Mouse (Mus musculus): ENCODE results near the gene Sergef.

Sergef gene

GRCm38 (mm10) chr7:46447473-46448165 is 192.0 kb downstream of the Sergef start:
- DNase-seq (ENCODE audit: low spot score in 2 of 2) = no peak

DNA sequence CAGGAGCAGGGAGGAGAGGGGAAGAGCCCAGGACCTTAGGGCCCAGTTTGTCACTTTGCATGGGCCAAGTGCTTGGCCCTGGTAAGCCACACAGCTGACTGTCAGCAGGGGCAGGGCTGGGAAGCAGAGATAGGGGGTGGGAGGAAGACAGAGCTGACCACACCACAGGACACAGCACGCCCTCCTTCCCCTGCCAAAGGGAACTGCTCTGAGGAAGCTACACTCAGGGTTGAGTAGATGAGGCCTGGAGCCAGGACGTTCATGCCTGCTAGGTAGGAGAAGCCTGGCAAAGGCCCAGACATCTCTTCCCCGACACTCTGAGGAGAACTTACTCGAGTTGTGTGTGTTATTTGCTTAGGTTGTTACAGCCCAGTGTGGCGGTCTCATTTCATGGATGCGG is 193.7 kb downstream of the Sergef start:
- DNase-seq (ENCODE audit: low spot score in 2 of 2) = no peak

DNA sequence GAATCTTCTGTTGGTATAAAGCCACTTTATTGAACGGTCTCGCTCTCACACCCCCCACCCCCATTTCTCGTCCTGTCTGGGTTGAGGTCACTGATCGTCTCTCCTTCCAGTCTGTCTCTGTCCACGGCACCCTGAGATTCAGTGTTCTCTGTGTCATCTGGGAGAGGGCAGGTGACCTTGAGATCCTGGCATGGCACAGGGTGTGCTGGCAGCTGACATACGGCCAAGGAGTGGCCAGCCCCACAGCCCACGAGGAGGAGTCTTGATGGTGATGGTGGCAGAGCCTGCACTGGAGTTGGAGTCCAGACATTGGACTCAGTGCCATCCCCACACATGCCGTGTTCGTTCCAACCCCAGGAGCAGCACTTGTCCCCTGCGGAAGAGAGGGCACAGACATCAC is 196.4 kb downstream of the Sergef start:
- no peak for DNase-seq (ENCODE audit: low spot score in 2 of 2)

DNA sequence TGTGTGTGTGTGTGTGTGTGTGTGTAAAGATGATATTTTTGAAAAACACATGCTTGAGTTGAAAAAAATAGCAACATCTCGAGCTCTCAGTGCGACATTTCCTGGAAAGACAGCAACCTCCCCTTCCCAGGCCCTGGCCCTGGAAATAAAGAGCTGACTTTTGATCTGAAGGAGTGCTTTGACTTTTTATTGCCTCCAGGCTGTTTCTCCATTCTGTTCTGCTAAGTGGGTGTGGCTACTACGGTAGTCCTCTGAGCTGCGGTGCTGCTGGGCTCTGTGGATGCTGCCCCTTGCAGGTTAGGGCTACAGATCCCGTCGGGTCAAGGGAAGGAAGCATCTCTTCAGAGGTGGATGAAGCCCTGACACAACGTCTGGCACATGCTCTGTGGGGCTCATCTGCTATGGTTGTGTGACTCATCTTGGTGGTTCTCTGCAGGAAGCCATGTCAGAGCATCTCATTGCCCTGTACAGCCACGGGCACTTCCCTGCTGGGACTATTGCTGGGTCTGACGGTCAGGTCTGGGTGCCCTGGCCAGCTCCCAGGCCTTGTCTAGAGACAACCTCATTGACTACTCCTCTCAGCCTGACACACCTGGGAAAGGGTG is 201.0 kb downstream of the Sergef start:
- DNase-seq (ENCODE audit: low spot score in 2 of 2) = no peak

DNA sequence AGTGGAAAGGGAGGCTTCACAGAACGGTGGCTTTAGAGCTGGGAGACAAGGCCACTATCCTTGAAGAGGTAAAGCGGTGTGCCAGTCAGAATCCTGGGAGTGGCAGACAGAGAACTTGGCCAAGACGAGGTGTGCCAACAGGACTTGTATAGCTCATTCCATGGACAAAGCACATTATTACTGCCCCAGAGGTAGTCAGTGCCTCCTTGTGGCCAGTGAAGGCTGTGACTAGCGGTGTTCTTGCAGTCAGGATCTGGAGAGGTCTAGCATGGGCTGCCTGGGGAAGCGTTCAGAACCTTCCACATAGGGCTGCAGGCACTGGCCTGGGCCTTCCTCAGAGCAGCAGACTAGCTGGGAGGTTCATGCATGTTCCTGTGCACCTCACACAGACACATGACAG is 203.8 kb downstream of the Sergef start:
- DNase-seq (ENCODE audit: low spot score in 2 of 2) = no peak

DNA sequence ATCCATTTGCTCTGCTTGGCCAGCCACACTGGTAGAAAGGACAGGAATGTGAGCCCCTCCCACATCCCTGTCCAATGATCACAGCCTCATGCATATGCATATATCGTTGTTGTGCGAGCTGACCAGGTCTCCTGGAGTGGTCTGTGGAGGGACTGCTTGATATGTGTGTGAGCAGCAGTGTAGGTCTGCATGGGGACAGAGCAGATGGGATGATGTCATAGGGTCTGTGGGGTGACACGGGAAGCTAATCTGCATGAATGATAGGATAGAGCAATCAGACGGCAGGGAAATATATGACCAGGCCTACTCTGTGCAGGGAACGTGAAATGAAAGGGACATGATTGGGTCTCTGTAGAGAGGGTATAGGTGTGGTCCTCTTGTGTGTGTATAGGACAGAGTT is 205.7 kb downstream of the Sergef start:
- DNase-seq (ENCODE audit: low spot score in 2 of 2) = no peak

DNA sequence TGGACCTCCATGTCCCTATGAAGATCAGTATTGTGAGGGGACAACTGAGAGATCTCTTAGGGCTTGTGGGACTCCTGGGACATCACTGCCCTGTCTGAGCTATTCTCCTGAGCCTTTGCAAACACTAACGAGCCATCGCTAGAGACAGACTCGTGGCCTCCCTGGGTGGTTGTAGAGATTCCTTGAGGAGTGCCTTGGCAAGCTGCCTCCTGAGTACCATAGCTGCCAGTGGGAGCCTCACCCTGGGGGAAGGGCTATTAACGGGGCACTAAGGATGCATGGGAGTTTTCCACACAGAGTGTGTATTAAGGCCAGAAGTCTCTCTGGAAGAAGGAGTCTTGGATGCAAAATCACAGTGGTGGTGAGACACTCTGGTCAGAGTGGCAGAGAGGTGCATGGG is 214.6 kb downstream of the Sergef start:
- no peak for DNase-seq (ENCODE audit: low spot score in 2 of 2)

- no peak for DNase-seq (ENCODE audit: low spot score in 2 of 2)
These were observed 215.7 kb downstream of the Sergef start for GRCm38 (mm10) chr7:46423951-46424350.

DNA sequence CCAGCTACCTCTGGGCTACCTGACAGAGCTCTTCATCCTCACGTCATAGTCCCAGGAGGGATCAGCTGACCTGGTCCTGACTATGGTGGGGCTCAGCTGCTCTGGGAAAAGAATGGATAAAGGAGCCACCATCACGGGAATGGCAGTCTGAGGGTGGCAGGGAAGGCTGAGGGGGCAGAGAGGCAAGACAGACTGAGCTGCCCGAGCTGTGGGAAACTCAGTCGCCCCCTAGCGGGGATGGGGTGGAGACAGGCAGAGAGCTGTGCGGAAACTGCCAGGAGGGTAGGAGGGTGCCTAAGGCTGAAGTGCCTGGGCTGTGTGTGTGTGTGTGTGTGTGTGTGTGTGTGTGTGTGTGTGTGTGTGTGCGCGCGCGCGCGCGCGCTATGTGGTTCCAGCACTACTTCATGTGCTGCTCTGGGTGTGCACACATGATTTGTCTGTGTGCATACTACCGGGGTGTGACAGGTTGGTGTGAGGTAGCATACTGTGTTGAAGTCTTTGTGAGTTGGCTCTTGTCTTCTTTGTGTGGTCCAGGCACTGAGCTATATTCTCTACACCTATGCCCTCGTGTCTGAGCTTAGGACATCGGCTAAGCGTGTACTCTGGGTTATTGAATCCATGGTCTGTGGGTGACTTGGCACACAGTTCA is 216.7 kb downstream of the Sergef start:
- DNase-seq (ENCODE audit: low spot score in 2 of 2) = peak; percentile 81 to 84

DNA sequence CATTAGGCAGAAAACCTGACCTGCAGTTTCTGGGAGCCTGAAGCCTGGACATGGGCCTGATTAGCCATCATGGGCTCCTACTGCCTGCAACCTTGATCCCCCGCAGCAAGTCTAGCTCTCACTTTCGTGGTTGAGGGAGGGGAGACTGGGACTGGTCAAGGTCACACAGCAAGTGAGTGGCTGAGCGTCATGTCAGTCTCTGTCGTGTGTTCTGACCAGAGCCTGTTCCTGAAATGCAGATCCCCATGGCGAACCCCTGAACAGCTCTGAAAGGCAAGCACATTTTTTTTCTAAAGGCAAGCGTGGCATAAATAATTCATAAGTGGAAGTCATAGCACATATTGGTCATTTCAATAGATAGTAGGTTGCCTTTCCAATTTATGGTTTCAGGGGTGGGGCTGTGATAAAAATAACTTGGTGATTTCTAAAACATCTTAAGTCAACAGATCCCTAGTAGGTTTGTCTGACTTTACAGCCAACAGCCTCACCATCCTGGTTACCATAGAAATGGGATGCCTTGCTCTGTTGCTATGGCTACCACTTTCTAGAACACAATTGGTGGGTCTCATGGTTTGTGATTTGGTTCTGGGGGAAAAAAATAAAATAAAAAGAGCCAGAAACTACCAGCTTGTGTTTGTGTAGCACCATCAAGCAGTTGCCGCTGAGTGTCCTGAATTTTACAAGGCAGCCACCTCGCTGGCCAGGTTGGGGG is 217.4 kb downstream of the Sergef start:
- DNase-seq (ENCODE audit: low spot score in 2 of 2) = no peak

DNA sequence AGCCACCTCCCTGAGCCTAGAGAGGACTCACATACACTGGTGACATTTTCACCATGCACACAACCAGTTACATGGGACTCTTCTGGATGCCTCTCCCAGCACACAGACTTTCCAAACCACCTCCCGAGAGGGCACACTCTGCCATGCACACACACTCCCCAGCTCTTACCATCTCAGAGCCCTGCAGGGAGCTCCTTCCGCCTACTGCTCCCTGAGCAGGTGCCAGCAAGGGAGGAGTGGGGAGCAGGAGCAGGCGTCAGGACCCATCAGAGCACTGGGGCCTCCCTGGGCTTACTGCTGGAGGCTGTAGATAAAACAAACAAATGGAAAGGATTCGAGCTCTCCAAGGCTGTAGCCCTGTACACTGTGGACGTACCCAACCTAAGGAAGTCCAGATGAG is 218.1 kb downstream of the Sergef start:
- peak; percentile 54 to 59 for DNase-seq (ENCODE audit: low spot score in 2 of 2)

GRCm38 (mm10) chr7:46418102-46418622 is 221.4 kb downstream of the Sergef start:
- DNase-seq (ENCODE audit: low spot score in 2 of 2) = no peak

GRCm38 (mm10) chr7:46417467-46417866 is 222.1 kb downstream of the Sergef start:
- no peak for DNase-seq (ENCODE audit: low spot score in 2 of 2)

GRCm38 (mm10) chr7:46415818-46416425 is 223.7 kb downstream of the Sergef start:
- peak; percentile 46 to 56 for DNase-seq (ENCODE audit: low spot score in 2 of 2)

GRCm38 (mm10) chr7:46413959-46414725 is 225.5 kb downstream of the Sergef start:
- DNase-seq (ENCODE audit: low spot score in 2 of 2) = no peak

DNA sequence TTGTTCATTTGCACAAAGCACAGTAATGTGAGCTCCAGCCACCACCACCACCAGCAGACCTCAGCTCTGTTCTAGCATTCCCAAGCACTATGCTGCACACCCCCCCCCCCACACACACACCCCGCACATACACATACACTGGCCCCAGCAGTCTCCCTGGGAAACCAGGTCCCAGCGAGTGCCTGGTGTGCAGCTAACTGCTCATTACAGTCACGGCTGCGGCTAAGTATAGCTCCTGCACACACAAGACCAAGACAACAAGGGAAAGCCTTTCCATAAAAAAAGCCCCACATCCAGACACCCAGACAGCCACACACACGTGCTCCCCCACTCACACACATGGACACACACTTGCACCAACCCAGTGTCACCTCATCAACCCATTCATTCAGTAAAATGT is 226.8 kb downstream of the Sergef start:
- DNase-seq (ENCODE audit: low spot score in 2 of 2) = no peak

GRCm38 (mm10) chr7:46410727-46411126 is 228.9 kb downstream of the Sergef start:
- no peak for DNase-seq (ENCODE audit: low spot score in 2 of 2)

DNA sequence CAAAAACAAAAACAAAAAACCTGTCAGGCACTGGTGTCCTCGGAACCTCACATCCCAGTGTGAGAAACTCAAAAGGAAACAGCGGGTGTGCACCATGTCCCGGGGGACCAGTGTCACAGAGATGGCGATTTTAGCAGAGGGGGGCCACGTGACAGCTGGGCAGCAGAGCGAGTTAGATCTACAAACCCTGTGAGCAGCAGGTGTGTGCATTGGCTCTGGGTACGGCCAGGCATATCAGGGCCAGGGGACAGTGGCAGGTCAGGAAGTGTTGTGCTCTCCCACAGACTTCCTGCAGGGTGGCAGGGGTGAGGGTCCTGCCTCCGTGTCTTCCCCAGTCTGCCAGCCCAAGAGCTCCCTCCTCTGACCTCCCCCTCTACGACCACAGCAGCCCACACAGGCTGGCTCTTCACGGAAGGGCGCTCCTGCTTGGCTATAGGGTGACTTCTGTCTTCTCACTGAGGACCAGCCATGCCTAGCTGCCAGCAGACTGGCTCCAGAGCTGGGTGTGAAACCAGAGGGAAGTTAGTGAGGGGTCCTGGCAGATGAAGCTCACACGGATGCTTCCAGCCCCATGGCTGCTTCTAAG is 230.3 kb downstream of the Sergef start:
- DNase-seq (ENCODE audit: low spot score in 2 of 2) = no peak

- no peak for DNase-seq (ENCODE audit: low spot score in 2 of 2)
These were observed 231.0 kb downstream of the Sergef start for GRCm38 (mm10) chr7:46408606-46409005.

- no peak for DNase-seq (ENCODE audit: low spot score in 2 of 2)
These were observed 234.9 kb downstream of the Sergef start for GRCm38 (mm10) chr7:46404756-46405155.
